Mouse (Mus musculus) mesoderm, embryonic 11.5 days (tissue): ENCODE results near the gene Sct.

Experiments used
- DNase-seq: peaks from one replicate; pipeline ENCODE4 v3.0.0-alpha.2; 2012; ENCODE audit warnings: low read depth, low spot score

The Sct gene

DNA sequence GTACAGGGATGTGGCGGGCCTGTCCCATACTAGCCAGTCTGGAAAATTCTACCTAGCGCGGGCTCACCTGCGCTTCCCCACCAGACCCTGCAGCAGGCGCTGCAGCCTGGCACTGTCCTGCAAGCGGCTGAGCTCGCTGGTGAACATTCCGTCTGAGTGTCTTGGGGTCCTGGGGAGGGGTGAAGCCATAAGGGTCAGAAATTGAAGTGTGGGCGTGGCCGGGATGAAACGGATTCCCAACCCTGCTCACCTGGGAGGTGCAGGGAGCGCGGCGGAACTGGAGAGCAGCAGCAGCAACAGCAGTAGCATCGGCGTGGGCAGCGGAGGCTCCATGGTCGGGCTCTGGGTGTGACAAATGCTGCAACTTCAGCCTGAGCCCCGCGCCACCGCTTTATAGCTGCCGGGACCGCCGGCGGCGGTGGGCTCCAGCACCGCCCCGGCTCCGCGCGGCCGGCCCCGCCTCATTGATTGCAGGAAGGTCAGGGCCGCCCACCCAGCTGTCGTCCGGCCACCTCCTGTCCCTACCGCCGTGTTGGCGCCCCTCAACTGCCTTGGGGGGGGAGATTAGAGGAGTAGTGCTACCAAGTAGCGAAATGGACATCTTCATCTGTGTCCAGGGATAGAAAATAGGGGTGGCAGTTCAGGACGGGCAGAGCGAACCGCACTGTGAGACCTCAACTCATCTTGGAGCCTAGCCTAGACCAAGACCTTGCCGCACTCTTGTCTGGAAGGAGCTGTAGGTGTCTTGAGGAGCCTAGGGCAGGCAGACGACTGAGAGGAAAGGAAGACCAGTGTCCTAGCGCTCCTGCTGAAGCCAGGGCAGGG is at the start of gene Sct:
TSS of gene Sct (minus strand) at position 368 of the 825 bp plus-strand sequence.
- DNase-seq, result peak; percentile 61

- no peak for DNase-seq
These were observed 49.5 kb upstream of the Sct start for GRCm38 (mm10) chr7:141328373-141328990.

DNA sequence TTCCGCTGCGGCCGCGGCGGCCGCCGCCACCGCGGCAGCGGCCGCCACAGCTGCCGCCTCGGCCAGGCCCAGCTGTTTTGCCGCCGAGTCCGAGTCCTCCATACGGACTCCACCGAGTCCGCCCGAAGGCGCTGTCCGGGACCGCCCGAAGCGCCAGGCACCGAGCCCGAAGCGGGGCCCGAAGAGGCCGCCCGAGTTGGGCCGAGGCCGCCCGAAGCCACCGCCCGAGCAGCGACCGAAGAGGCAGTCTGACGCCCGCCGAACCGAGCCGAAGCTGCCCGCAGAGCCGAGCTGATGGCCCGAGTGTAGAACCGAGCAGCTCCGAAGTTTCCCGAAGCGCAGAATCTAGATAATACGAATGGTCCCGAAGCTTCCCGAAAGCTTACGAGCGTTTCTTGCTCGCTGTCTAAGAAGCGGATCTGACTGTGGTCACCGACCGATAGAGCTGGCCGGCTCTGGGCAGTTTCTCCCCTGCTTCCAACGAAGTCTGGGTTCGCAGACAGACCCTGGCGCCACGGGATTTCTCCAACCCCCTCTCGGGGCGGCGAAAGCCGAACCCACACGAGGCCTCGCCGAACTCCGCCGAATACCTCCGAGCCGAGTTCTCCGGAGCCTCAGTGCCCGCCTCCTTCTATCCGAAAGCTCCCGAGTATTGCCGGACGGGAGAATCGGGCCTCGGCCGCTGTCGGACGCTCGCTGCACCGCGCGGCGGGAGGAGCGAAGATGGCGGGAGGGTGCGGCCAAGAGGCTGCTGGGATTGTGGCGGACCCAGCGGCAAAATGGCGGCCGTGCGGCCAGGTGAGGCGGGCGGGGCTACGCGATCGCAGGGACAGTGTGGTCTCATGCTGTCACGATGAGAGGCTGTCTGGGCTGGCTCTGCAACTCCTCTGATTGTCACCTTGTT is 48.8 kb upstream of the Sct start, which contains the start of the genes Deaf1 and Tmem80:
TSS of gene Deaf1 (minus strand) at position 222 of the 904 bp plus-strand sequence.
TSS of gene Tmem80 (plus strand) at position 271 of the 904 bp plus-strand sequence.
- peak; percentile 98 for DNase-seq

DNA sequence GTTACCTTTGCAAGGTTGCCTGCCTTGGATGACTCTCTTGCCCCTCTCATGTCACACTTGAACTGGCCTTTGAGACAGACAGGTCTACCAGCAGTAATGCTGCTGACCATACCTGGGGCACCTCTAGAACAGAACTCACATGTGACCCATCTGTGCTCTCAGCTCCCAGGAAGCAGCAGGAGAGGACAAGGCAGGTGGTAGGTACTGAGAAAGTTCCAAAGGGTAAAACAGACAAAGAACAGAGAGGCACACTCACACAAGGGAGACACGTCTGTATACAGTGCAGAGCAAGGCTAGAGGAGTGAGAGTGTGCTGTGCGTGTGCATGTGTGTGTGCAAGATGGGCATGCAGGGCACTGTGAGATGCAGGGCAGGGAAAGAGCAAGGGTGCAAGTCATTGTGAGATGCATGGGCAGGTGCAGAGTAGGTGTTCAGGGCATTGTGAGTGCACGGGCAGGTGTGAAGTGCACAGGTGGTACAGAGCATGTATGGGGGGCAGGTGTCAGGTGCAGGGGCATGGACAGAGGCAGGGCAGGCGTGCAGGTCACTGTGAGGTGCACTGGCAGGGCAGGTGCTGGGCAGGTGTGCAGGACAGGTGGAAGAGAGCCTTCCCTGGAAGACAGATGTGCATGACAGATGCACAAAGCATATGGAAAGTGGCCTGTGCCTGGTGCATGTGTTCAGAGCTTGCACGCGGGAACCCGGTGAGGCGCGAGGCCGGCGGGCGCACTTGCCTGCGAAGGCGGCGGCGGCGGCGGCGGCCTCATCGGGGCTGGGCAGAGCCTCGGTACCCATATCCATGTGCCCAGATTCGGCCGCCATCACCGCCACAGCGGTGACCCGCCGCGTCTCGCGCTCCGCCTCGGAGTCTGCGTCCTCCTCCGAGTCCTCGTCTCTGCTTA is 47.9 kb upstream of the Sct start:
- DNase-seq, result peak; percentile 41

DNA sequence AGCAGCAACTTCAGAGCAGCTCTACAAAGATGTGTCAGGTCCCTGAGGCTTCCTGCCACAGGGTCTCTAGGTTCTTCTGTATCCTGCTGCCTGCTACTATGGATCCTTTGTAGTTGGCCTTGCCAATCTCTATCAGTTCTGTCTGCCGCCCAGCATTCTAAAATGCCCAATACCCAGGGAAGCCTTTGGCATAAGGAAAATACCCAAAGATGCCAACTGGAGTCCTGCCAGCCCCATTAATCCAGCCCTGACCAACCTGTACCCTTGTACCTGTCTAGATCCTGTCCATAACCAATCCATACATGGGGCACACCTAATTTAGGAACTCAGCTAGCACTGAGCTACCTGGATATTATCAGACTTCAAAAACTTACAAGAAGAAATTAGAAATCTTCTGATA is 45.8 kb upstream of the Sct start:
- no peak for DNase-seq

- DNase-seq, result no peak
These were observed 40.5 kb upstream of the Sct start for GRCm38 (mm10) chr7:141319446-141319845.

DNA sequence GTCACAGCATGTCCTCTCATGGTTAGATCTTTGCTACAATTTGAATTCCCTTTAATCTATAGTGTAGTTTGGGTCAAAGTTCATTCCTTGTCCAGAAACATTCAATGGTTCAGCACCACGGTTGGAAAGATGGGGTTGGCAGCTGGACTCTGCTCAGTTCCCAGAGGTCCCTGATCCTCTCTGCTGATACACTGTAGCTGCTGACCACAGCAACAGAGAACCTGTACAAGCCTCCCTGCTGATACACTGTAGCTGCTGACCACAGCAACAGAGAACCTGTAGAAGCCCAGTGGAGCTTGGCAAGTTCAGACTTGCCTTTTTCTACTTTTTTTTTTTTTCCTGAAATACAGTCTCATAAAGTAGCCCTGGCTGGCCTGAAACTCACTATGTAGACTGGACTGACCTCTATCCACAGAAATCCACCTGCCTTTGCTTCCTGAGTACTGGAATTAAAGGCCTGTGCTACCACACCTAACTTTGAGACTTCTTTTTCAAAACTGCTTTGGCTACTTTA is 38.7 kb upstream of the Sct start:
- DNase-seq, result no peak

DNA sequence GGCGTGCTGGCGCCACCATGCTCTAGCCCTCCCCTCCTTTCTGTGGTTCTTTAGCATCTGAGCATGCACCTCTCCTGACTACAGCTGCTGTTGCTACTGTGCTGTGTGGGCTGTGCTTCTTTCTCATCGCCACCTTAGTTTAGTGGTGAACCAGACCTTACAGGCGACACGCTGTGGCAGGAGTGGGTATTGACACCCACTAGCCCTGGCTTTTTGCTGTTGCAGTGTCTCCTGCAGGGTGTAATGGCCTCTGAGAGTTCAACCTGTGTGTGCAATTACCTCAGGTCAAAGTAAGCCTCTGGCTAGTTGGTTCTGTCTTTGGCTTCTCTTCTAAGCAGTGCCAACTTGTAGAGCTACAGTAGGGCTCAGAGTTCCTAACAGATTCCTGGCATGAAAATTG is 37.0 kb upstream of the Sct start:
- DNase-seq, result no peak

DNA sequence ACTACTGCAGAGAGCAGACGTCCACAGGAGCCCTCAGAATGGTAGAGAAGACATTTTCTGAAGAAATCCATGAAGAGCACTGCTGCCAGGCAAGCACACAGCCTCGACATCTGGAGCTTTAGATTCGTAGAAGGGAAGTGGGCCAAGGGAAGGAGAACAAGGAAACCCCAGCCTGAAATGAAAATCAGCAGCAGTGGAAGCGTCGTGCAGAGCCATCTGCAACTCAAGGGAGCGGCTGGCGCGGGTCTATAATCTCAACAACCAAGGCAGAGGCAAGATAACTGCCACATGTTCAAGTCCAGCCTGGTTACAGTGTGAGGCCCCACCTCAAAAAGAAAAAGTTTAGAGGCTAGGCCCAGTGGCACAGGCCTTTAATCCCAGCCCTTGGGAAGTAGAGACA is 36.1 kb upstream of the Sct start:
- no peak for DNase-seq

- DNase-seq, result no peak
These were observed 35.5 kb upstream of the Sct start for GRCm38 (mm10) chr7:141314416-141314815.

- DNase-seq, result no peak
These were observed 25.6 kb upstream of the Sct start for GRCm38 (mm10) chr7:141304537-141304936.

DNA sequence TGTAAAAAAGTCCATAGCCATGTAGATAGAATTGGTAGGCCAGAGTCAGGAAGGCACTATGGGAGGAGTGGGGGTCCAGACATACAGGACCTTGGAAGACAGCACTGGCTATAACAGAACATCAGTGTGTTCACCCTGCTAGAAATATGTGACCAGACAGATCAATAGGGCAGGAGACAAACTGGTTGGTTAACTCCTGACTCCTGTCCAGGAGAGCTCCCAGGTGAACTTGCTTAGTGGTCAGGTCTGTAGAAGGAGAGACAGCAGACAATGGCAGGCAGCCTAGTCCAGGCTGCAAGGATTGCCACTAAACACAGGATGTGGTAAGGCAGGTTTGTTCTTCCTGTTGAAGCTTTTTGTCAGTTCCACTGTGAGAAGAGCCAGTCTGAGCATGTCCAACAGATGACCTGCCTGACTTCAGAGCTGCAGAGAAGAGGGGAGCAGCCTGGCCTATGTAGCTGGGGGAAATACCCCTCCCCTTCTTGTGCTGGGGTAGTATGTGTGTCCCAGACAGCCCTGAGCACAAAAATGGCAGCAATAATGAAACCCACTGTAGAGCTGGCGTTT is 23.9 kb upstream of the Sct start:
- DNase-seq, result no peak

DNA sequence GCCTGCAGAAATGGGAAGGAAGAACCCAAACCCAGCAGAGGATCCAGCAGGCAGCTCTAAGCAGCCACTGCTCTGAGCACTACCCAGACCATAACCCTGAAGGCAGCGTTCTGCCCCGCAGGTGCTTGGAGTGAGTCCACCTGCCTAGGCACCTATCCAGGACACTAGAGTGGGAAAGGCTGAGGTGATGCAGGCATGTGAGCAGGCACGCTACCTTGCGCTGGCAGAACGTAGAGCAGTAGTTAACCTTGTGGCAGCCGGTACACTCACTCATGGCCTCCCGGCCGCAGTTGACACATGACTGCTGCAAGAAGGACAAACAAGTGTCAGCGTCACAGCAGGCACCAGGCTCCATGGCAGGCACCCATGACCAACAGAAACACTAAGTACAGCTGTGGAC is 22.5 kb upstream of the Sct start:
- DNase-seq, result no peak

GRCm38 (mm10) chr7:141299175-141299574 is 20.2 kb upstream of the Sct start:
- DNase-seq, result no peak

GRCm38 (mm10) chr7:141297926-141298650 is 19.2 kb upstream of the Sct start:
- DNase-seq, result no peak

DNA sequence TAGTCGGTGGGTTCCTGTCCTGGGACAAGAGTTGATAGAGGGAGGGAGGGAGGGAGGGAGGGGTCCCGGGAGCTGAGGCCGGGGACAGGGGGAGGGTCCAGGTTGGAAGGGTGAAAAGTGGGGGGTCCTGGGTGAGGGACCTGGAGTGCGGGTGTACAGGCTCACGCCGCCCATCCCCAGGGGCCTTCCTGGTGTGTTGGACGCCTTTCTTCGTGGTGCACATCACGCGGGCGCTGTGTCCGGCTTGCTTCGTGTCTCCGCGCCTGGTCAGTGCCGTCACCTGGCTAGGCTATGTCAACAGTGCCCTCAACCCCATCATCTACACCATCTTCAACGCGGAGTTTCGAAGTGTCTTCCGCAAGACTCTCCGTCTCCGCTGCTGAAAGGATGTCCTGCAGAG is 15.5 kb upstream of the Sct start:
- DNase-seq, result no peak

- DNase-seq, result peak; percentile 64
These were observed 15.0 kb upstream of the Sct start for GRCm38 (mm10) chr7:141293852-141294471.

- no peak for DNase-seq
These were observed 13.9 kb upstream of the Sct start for GRCm38 (mm10) chr7:141292583-141293388.
